Mouse (Mus musculus) cerebellum, adult 9-11 months (tissue): ENCODE data around the gene Gm19426.

Source experiments
- DNase-seq: peaks from one replicate; pipeline ENCODE4 v3.0.0; 2022

Gm19426 gene

DNA sequence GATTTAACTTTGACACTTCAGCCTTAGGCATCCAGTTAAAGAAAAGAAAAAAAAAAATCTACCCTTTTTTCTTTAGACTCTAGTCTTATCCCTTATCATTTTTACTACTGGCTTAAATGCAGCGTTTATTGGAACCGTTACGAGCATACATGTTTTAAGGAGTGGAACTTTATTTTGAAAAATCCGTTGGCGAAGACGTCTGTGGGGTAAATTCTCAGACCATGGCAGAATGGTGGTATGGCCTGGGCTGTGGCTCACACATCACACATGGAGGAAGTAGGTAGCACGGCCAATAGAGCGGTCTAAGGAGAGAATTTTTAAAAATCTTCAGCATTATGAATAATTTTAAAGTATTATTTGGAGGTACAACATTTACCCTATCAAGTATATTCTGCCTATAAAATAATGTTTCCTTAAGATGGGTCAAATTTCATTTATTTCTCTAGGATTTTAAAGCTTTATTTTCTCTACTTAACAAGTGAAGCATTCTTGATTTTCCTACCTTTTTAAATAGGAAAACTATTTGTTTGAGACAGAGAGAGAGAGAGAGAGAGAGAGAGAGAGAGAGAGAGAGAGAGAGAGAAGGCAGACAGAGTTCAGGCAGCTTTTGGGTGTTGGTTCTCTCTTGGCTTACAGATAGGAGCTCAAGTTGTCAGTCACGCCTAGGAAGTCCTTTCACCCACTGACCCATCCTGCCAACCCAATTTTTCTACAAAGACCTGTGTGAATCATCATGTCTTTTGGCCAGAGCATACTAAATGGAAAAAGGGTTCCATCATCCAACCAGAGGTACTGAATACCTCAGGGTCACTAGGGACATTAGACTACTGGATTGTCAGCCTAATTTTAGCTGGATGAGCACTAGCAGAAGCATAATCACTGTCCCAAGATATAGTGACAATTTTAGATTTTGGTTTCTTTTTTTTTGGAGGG is 26.8 kb downstream of the Gm19426 start:
- DNase-seq, result no peak

DNA sequence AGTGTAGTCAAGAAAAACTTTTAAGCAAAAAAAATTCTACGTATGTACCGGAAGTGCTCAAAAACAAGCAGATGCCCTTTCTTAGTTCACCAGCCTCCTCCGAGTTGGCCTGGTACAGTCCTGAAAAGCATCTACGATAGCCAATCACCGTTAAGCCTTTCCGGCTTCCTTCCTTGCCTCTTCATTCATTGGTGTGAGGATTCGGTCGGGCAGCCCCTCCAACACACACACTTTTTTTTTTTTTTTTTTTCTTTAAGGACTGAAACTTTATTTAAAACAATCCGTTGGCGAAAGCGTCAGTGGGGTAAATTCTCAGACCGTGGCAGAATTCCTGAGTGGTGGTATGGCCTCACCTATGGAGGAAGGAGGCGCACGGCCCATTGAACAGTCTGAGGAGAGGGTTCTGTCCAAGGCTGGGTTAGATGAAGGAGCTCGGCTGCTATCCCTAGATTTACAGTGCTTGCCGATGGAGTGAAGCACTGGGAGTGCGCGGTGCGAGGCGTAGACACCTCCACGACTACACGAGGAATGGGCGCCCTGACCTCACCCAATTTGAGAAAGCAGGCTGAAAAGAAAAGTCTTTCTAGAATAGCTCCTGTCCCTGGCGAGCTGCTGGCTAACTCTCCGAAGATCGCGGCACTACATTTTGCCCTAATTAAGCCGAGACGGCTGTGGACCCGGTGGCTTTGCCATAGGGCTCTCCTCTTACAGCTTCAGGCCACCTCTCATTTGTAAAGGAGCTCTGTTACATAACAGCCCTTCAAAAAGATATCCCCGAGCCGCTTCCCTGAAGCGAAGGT is 27.7 kb downstream of the Gm19426 start:
- DNase-seq, result peak; percentile 96

DNA sequence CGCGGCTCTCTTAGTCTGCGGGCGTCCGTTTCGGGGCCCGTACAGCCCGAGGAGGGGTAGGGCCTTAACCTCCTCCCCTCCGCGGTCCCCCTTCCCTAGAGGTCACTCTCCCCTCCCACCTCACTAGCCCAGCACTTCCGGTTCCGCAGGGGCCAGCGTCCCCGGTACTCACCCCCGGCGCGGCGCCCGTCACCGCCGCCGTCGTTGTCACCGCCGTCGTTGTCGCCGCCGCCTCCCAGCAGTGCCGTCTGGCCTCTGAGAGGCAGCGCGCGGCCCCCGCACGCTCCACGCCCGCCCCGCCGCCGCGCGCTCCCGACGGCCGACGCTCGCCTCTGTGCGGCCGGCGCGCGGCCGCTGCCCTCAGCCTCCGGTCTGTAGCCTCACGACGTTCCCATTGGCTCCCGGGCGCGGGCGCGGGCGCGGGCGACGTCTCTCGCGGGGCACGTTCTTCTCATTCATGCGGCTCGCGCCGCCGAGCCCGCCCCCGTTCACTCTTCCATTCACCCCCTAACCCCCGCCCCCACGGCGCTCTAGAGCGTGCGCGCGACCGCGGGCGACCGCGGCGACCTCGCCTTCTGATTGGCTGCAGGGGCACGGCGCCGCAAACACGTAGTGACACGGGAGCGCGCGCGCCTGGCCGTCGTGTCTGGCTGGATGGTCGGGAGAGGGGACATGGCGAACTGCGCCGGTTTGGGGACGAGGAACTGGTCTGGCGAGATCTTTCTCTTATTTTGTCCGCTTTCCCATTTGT is 28.5 kb downstream of the Gm19426 start, which contains the start of gene Zdhhc5:
Zdhhc5 (minus strand) TSS at position 370 of the 751 bp plus-strand sequence.
- peak; percentile 99 for DNase-seq

- no peak for DNase-seq
Observed at GRCm38 (mm10) chr2:84714422-84714810, 29.0 kb downstream of the Gm19426 start.

DNA sequence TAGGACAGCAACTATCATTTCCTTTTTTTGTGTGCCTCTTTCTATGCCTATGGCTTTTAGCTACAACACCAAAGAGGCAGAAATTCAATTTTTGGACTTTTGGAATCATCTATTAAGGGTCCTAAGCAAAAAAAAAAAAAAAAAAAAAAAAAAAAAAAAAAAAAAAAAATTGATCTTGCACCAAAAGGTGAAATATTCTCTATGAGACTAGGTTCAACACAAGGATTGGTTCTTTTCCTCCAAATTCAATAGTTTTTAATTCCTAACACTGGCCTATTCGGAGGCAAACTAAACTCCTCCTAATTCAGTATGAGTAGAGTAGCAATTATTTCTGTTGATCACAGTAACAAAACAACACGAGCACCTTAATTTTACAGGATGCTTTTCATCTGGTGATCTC is 31.6 kb downstream of the Gm19426 start:
- no peak for DNase-seq

GRCm38 (mm10) chr2:84707523-84707922 is 35.9 kb downstream of the Gm19426 start:
- DNase-seq, result no peak

- no peak for DNase-seq
Observed at GRCm38 (mm10) chr2:84705295-84705694, 38.2 kb downstream of the Gm19426 start.

GRCm38 (mm10) chr2:84704329-84704728 is 39.1 kb downstream of the Gm19426 start:
- no peak for DNase-seq

- DNase-seq, result no peak
Observed at GRCm38 (mm10) chr2:84703497-84703896, 40.0 kb downstream of the Gm19426 start.

DNA sequence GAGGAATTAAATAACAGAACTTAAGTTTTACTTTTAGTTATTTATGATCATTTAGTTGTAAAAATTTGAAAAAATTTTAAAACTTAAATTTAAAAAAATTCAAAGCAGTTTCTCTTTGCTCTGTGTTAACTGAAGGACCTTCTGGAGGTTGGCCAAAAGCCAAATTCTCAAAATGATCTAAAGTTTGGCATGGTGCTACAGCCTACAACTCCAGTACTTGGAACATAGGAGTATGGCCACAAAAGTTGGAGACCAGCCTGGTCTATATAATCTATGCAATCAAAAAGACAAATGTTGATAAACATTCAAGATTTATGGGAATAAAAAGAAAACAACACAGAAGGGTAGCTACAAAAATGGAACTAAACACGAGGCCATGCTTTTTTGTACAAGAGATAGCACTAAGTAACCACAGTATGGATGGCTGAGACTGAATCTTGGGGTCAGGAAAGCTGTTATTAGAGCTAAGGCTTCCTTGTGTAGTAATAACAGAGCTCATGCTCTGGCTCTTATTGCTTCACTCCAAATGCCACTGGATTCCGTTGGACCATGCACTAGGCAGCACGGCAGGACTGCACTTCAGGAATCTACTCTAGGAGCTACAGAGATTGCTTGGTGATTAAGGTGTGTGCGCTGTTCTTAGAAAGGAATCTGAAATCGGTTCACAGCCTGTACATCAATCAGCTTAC is 48.3 kb downstream of the Gm19426 start:
- no peak for DNase-seq
